Mouse (Mus musculus) spleen, adult 2 months (tissue): ENCODE measurements around the gene Mpig6b.

ENCODE experiments used
- CTCF ChIP-seq: fragments of 200-500 bp; IDR thresholded peaks from 2 replicates; pipeline ENCODE4 v1.5.1; 2011; ENCODE audit warnings: mild to moderate bottlenecking, inconsistent platforms; ENCODE audit not compliant: insufficient read depth, insufficient read length, insufficient replicate concordance; ENCODE audit errors: extremely low read depth
- POLR2A ChIP-seq: fragments of 200-500 bp; IDR thresholded peaks from 2 replicates; pipeline ENCODE4 v1.6.1; 2011; ENCODE audit warnings: low read depth, low read length, inconsistent platforms

DNA sequence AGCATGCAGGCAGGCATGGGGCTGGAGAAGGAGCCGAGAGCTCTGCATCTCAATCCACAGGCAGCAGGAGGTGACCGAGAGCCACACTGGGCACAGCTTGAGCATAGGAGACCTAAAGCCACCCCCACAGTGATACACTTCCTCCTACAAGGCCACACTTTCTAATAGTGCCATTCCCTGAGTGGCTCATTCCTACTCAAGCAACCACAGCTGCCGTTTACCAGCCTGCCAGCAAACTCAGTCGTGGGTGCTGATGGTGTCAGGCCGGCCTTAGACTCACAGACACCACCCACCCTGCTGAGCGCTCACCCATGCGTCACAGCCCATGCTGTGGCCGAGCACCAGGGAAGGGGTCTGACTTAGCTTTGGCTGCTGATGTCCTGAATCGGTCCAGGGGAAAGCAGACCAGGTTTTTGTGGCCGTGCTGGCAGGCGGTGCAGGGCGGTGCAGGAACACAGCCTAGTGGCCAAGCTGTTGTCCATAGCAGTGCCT, 31.2 kb upstream of the Mpig6b start:
- TF ChIP-seq CTCF: no peak
- no peak for TF ChIP-seq POLR2A
